Mouse (Mus musculus) induced T-regulatory cell, adult 2 months (primary cell): ENCODE results near the gene Actn1.

Experiments
- DNase-seq: peaks from one replicate; pipeline ENCODE4 v3.0.0-alpha.2; 2012; ENCODE audit warnings: low read depth

Actn1 gene

DNA sequence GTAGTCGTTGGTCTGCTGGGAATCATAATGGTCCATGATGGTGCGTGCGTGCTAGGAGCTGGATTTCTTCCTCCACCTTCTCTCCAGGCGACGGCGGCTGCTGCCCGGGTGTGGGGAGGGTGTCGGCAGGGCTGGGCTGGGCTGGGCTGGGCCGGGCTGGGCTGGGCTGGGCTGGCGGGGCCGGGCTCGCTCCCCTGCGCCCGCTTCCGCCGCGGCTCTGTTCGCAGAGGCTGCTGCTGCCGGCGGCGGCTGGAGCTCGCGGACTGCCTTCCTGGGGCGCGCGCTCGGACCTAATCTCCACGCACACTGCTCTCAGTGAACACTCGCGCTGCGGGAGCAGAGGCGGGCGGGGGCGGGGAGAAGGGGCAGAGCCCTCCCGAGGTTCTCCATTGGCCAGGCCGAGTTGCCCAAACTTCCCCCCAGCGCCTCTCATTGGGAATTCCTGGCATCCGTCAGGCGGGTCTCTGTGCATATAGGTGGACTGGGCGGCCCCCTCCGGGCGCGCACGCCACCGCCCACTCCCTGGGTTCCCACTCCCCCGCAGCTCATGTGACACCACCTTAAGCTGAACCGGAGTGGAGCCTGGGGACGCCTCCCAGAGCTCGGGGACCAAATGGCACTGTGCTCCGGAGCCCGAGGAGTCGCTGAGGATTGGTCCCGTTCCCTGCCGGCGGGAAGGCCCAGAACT, at the start of gene Actn1:
Gene Actn1, minus strand, starts transcription at position 316 of the 688 bp plus-strand sequence.
- peak; percentile 74 for DNase-seq

DNA sequence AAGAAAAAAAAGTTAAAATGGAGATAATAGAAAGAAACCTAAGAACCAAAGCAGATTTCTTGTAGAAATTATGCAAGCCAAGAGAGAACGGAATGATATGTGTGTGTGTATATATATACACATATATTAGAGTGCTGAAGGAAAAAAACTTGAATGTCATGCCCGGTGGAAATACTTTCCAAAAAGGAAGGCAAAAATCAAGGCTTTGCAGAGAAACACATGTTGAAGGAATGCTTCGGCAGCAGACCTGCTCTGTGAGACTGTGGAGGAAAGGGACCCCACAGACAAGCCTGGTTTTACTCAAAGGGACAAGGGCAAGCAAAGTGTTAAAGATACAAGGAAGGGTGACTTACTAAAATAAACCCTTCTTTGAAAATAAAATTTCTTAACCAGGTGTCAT, 47.4 kb upstream of the Actn1 start:
- DNase-seq, result no peak

DNA sequence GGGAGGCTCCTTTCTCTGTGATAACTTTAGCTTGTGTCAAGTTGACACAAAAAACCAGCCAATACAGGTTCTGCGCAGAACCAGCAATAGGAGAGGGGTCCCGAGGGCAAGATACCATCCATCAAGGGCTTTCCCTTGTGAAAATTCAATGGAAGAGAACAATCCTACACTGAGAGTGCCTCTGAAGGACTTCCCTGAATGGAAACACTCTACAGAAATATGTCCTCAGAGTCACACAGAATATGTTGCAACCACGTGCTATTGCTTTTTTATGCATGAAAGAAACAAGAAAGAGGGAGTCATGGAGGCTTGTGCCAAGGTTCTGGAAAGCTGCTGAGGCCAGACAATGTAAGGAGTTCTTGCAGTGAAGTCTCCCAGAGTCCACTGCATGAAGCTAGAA, 44.3 kb upstream of the Actn1 start:
- no peak for DNase-seq

DNA sequence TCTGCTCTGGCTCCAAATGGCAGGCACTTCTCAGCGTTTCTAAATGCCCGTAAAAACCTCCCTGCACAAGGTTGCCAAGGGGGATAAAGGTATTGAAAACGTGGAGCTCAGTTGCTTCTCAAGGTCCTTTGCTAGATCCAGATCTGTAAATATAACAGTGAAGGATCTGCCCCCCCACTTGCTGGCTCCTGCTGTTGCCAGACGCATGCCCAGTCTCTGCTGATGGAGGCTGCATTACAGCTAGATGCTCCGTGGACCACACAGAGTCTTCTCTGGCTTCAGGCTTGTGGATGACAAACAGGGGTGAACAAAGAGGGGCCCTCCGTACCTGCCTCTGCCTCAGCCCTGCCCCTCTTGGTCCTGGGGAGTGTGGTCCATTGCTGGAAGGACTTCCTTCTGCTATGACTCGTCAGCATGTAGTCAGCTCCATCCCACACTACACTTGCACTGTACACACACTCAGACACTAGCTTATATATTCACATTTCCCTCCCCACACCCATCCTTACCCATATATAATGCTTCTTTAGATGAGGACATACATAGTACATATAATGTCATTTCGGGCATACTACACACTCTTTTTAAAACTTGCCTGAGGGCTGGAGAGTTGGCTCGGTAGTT, 40.8 kb upstream of the Actn1 start:
- no peak for DNase-seq

GRCm38 (mm10) chr12:80298714-80299113, 38.5 kb upstream of the Actn1 start:
- no peak for DNase-seq

DNA sequence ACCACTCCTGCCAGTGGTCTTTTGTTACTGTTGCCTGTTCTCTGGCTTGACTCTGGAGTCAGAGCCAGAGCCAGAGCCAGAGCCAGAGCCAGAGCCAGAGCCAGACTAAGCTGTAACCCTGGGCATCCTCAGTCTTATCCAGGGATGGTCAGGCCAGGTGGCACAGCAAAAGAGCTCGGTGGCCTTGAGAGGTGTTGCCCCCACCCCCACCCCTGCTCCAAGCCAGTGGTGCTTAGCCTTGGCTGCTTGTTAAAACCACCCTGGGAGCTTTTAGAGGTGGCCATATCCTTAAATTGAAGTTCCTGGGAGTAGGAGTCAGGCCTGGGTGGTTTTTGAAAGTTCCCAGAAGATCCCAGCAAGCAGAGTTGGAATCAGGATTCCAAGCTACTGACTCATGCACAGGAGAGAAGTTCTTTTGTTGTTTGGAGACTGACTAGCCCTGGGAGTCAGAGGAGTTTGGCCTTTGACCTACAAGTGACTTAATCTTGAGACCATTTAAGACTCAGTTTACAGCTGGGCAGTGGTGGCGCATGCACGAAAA, 31.8 kb upstream of the Actn1 start:
- no peak for DNase-seq

- no peak for DNase-seq
These were observed 30.8 kb upstream of the Actn1 start for GRCm38 (mm10) chr12:80290964-80291363.

GRCm38 (mm10) chr12:80290483-80290882, 30.3 kb upstream of the Actn1 start:
- DNase-seq, result no peak

- no peak for DNase-seq
These were observed 29.6 kb upstream of the Actn1 start for GRCm38 (mm10) chr12:80289722-80290121.

DNA sequence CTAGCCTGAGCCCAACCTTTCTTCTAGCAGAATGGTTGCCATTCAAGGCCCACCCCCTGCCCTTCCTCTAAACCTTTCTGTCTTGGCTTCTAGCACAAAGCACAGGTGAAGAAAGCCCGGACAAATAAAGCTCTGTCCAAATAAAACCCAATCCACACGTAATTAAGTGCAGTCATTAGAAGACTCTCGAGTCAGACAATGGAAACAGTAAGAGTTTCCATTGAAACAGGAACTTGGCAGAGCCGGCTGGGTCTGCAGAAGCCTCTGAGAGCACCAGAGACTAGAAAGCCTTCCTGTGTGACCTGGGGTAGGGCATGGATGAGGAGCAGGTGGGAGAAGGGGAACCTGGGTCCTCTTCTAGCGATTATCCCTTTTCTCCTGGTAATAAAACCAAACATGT, 25.7 kb upstream of the Actn1 start:
- DNase-seq, result peak; percentile 32

GRCm38 (mm10) chr12:80284251-80284650, 24.1 kb upstream of the Actn1 start:
- DNase-seq, result peak; percentile 28

- DNase-seq, result no peak
These were observed 18.7 kb upstream of the Actn1 start for GRCm38 (mm10) chr12:80278866-80279265.

- no peak for DNase-seq
These were observed 17.3 kb upstream of the Actn1 start for GRCm38 (mm10) chr12:80277428-80277827.

- no peak for DNase-seq
These were observed 15.1 kb upstream of the Actn1 start for GRCm38 (mm10) chr12:80275187-80275820.

GRCm38 (mm10) chr12:80273020-80273686, 13.0 kb upstream of the Actn1 start:
- DNase-seq, result peak; percentile 81

GRCm38 (mm10) chr12:80271806-80272205, 11.6 kb upstream of the Actn1 start:
- DNase-seq, result peak; percentile 62

DNA sequence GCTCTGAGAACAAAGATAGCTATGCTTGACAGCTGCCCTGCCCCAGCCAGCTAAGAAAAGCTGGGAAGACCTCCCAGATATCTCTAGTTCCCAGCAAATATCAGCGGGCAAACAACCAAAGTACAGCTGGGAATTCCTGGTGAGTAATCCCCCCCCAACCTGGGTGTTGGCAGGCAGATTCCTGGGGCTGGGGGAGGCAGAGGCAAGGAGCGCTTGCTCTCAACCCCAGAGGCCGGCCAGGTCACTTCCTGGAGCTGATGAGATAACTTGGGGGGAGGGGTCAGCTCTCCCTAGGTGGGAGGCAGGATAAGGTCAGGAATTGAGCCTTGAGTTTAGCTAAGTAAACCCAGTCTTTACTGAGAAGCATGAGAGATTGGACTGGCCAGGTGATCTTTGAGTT, 10.8 kb upstream of the Actn1 start:
- no peak for DNase-seq

DNA sequence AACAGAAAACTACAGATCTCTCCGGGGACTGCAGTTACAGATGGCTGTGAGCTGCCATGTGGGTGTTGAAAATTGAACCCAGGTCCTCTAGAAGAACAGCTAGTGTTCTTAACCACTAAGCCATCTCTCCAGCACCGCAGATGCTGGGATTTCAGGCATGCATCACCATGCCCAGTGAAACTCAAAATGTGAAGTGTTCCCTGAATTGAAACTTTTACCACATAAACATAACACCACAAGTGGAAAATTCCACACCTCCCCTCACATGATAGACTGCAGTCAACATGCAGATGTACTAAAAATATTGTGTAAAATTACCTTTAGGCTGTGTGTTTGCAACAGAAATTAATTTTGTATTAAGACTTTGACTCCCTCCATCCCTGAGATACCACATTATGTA, 9.1 kb upstream of the Actn1 start:
- peak; percentile 35 for DNase-seq

DNA sequence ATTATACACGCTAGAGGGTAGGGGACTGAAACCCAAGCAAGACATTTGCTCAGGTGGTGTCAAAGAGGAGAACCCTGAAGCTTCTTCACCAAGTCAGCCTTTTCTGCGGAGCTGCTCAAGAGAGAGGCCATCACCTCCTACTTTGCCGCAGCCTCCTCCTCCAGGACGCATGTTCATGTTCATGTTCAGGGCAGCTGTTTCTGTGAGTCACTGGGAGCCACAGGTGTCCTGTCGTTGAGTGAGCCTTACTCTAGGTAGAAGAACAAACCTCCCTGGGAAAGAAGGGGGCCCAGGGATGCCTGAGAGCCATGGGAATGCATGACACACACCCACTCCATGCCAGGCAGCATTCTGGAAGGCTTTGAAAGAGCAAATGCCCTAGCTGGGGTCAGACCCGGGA, 7.8 kb upstream of the Actn1 start:
- no peak for DNase-seq

GRCm38 (mm10) chr12:80264388-80264787, 4.2 kb upstream of the Actn1 start:
- peak; percentile 51 for DNase-seq

GRCm38 (mm10) chr12:80260744-80261695, 849 bp upstream of the Actn1 start:
- no peak for DNase-seq
